Mouse (Mus musculus) Patski (cell line): ENCODE data around the gene Cyp4f18. TPM values are rescaled to one million over a fixed set of nuclear protein-coding genes. Genes with fewer than 3 reads are reported as not detected.

Experiments used
- ATAC-seq: fragments of 100-300 bp; one replicate; pipeline ENCODE4 v1.8.0; 2021
- CTCF ChIA-PET: fragments of 350-600 bp; sonication (Branson Sonifier 250); formaldehyde crosslinking; loops from one replicate; lab custom pipeline; 2022; ENCODE audit warnings: inconsistent platforms; lab: Charles Lee
- POLR2A ChIA-PET: fragments of 350-600 bp; sonication (Branson Sonifier 250); formaldehyde crosslinking; loops from one replicate; lab custom pipeline; 2022; ENCODE audit warnings: antibody characterized with exemption, inconsistent platforms; lab: Charles Lee
- DNase-seq: peaks from one replicate; pipeline ENCODE4 v3.0.0-alpha.2; 2011; ENCODE audit warnings: low read depth, low spot score
- H3K27me3 ChIP-seq: fragments of 371-371 bp; one replicate; pipeline ENCODE4 v1.5.1; 2021
- CTCF ChIP-seq: fragments of 100-300 bp; IDR thresholded peaks from one replicate; pipeline ENCODE4 v1.5.1; 2021
- in situ Hi-C: fragments of 300-500 bp; cut with MboI; formaldehyde crosslinking; loops from 3 replicates; pipeline ENCODE4 v1.11.1; 2018; ENCODE audit warnings: low pct_unique_long_range_greater_than_20kb, mixed read lengths
- polyA plus RNA-seq: library from polyadenylated mRNA; unstranded; gene quantifications from one replicate; pipeline ENCODE4 v1.2.3, GENCODE M21; 2021

Gene Cyp4f18
- polyA plus RNA-seq, 1 experiment from 2014 or later: not detected

GRCm38 (mm10) chr8:71981032-71981431 lies 28.4 kb downstream of the Cyp4f18 start:
- no peak for ATAC-seq
- POLR2A ChIA-PET: no interaction called here
- H3K27me3 ChIP-seq: peaks cover 3% of the 10 kb centered on the region
- in situ Hi-C loops: loop anchor here (25.0 kb wide), 2 partner anchors 219 to 844 kb away; no protein-coding TSS in a partner anchor
- DNase-seq: no peak
- no peak for TF ChIP-seq CTCF
- CTCF ChIA-PET: no interaction called here

GRCm38 (mm10) chr8:71974211-71974610 lies 35.2 kb downstream of the Cyp4f18 start:
- TF ChIP-seq CTCF: no peak
- in situ Hi-C loops: no loop called here
- ATAC-seq (no peak), DNase-seq (no peak)
- ChIA-PET CTCF (interaction anchor here (2.1 kb wide), 1 partner anchor 11 kb away, joined by 7 read pairs; no protein-coding TSS in a partner anchor), POLR2A (no interaction called here)
- no peaks in the 10 kb centered on the region for H3K27me3 ChIP-seq

GRCm38 (mm10) chr8:71971945-71972344 lies 37.5 kb downstream of the Cyp4f18 start:
- no peak for ATAC-seq
- TF ChIP-seq CTCF: peak; percentile 57
- in situ Hi-C loops: no loop called here
- no peaks in the 10 kb centered on the region for H3K27me3 ChIP-seq
- CTCF ChIA-PET: interaction anchor here (0.7 to 1.7 kb wide), 3 partner anchors 41 to 199 kb away, joined by 3 to 6 read pairs (median 4); no protein-coding TSS in a partner anchor
- POLR2A ChIA-PET: interaction anchor here (0.6 kb wide), 1 partner anchor 360 kb away, joined by 3 read pairs; no protein-coding TSS in a partner anchor
- DNase-seq: no peak

DNA sequence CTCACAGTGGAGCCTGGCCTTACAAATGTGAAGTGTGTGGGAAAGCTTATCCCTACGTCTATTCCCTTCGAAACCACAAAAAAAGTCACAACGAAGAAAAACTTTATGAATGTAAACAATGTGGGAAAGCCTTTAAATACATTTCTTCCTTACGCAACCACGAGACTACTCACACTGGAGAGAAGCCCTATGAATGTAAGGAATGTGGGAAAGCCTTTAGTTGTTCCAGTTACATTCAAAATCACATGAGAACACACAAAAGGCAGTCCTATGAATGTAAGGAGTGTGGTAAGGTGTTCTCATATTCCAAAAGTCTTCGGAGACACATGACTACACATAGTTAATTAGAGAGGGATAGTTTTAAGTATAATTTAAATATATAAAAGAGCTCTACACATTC lies 40.8 kb downstream of the Cyp4f18 start:
- in situ Hi-C loops: no loop called here
- no peak for ATAC-seq
- H3K27me3 ChIP-seq: no peaks in the 10 kb centered on the region
- no peak for TF ChIP-seq CTCF
- ChIA-PET POLR2A (interaction anchor here (0.6 kb wide), 1 partner anchor 381 kb away, joined by 5 read pairs; no protein-coding TSS in a partner anchor), CTCF (no interaction called here)
- DNase-seq: no peak

- TF ChIP-seq CTCF: no peak
- no peaks in the 10 kb centered on the region for H3K27me3 ChIP-seq
- CTCF ChIA-PET: no interaction called here
- no peak for DNase-seq
- no peak for ATAC-seq
- in situ Hi-C loops: no loop called here
- POLR2A ChIA-PET: no interaction called here
Observed at GRCm38 (mm10) chr8:71968100-71968499, 41.3 kb downstream of the Cyp4f18 start.

DNA sequence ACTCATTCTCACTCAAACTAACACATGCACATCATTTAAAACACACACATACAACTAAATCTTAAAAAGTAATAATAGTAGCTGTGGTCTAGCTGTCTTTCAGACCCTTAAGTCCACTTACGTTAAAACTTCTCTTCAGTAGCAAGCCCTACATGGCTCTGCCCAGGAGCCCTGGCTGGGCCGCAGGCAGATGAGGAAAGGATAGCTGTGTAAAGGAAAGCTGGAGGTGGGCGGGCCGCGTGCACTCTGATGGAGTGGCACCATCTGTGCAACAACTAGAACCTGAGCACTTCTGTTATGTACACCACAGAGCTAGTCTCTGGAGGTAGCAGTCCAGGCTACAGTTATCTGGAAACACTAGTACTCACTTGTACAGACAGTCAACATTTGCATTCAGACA lies 42.2 kb downstream of the Cyp4f18 start:
- no peak for ATAC-seq
- CTCF ChIA-PET: interaction anchor here (1.3 kb wide), 1 partner anchor 33 kb away, joined by 3 read pairs; no protein-coding TSS in a partner anchor
- no peak for TF ChIP-seq CTCF
- H3K27me3 ChIP-seq: no peaks in the 10 kb centered on the region
- no peak for DNase-seq
- POLR2A ChIA-PET: no interaction called here
- in situ Hi-C loops: no loop called here

GRCm38 (mm10) chr8:71966411-71966810 lies 43.0 kb downstream of the Cyp4f18 start:
- peak; percentile 39 for TF ChIP-seq CTCF
- in situ Hi-C loops: no loop called here
- no peaks in the 10 kb centered on the region for H3K27me3 ChIP-seq
- ChIA-PET CTCF (interaction anchor here (1.0 to 1.3 kb wide), 2 partner anchors 13 to 32 kb away, joined by 3 read pairs; no protein-coding TSS in a partner anchor), POLR2A (interaction anchor here (0.5 kb wide), 1 partner anchor 195 kb away, joined by 6 read pairs; no protein-coding TSS in a partner anchor)
- ATAC-seq (no peak), DNase-seq (no peak)

GRCm38 (mm10) chr8:71965166-71965565 lies 44.3 kb downstream of the Cyp4f18 start:
- ChIA-PET CTCF (no interaction called here), POLR2A (no interaction called here)
- in situ Hi-C loops: no loop called here
- no peak for TF ChIP-seq CTCF
- no peaks in the 10 kb centered on the region for H3K27me3 ChIP-seq
- ATAC-seq (no peak), DNase-seq (no peak)

DNA sequence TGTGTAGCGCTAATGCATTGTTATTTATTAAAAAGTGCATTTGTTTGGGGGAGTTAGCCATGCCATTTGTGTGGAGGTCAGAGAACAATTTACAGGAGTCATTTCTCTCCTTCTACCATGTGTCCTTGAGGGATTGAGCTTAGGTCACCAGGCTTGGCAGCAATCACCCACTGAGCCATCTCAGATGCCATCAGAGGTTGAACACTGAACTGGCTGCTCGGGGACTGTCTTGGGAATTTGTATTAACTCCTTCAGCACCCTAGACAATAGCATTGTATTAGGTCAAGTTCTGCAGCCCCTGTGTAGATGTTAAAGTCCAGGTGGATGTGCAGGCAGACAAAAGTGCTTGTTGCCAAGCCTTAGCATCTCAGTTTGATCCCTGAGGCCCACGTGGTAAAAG lies 45.4 kb downstream of the Cyp4f18 start:
- ATAC-seq (no peak), DNase-seq (no peak)
- ChIA-PET POLR2A (interaction anchor here (0.6 kb wide), 1 partner anchor 211 kb away, joined by 3 read pairs; no protein-coding TSS in a partner anchor), CTCF (interaction anchor here (1.0 to 1.7 kb wide), 2 partner anchors 9 to 105 kb away, joined by 4 to 7 read pairs; no protein-coding TSS in a partner anchor)
- TF ChIP-seq CTCF: no peak
- no peaks in the 10 kb centered on the region for H3K27me3 ChIP-seq
- in situ Hi-C loops: no loop called here

GRCm38 (mm10) chr8:71961796-71962195 lies 47.6 kb downstream of the Cyp4f18 start:
- ATAC-seq: no peak

DNA sequence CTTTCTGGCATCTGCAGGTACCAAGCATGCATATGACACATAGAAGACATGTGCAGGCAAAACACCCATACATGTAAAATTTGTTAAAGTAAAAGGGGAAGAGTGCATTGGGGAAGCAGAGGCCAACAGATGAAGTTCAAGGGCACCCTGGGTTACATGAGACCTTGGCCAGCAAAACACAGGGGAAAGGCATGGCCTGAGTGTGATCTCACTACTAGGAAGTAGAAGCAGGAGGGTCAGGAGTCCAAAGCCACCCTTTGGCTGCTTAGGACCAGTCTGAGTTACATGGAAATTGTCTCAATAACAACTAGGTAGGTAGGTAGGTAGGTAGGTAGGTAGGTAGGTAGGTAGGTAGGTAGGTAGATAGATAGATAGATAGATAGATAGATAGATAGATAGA lies 48.9 kb downstream of the Cyp4f18 start:
- ChIA-PET POLR2A (interaction anchor here (1.3 kb wide), 1 partner anchor 27 kb away, joined by 3 read pairs; no protein-coding TSS in a partner anchor), CTCF (no interaction called here)
- DNase-seq: no peak
- no peak for ATAC-seq
- H3K27me3 ChIP-seq: no peaks in the 10 kb centered on the region
- no peak for TF ChIP-seq CTCF
- in situ Hi-C loops: no loop called here

More at GRCm38 (mm10) chr8:71961796-71962195, 47.6 kb downstream of the Cyp4f18 start:
- ChIA-PET POLR2A (no interaction called here), CTCF (no interaction called here)
- no peak for TF ChIP-seq CTCF
- in situ Hi-C loops: no loop called here
- H3K27me3 ChIP-seq: no peaks in the 10 kb centered on the region
- DNase-seq: no peak
